Mouse (Mus musculus) kidney, adult 2 months (tissue): ENCODE measurements around the gene Kank1.

Source experiments
- CTCF ChIP-seq: fragments of 200-500 bp; conservative IDR thresholded peaks from 2 replicates; pipeline ENCODE4 v1.5.1; 2011; ENCODE audit warnings: low read depth, mild to moderate bottlenecking, control low read depth, low read length, moderate library complexity, mixed read lengths; ENCODE audit not compliant: insufficient read depth, insufficient read length
- POLR2A ChIP-seq: fragments of 200-500 bp; IDR thresholded peaks from one replicate; pipeline ENCODE4 v1.6.1; 2011; ENCODE audit warnings: low read depth, low read length, control low read depth

GRCm38 (mm10) chr19:25351257-25351955 is 114.6 kb downstream of the Kank1 start:
- TF ChIP-seq CTCF (no peak), POLR2A (no peak)
